Mouse (Mus musculus) kidney, postnatal 0 days (tissue): ENCODE data around the gene Dctpp1. TPM values are rescaled to one million over a fixed set of nuclear protein-coding genes. Genes with fewer than 3 reads are reported as not detected.
A peak's percentile ranks its signal among the peaks of the same experiment; 100 is the strongest.
"Not testable (repeated sequence)": the region's sequence is repeated elsewhere in the genome, so short reads cannot be mapped to it uniquely, and the experiment has no call there.

ENCODE experiments used
- ATAC-seq: fragments of 200-750 bp; cut with Nextera tagmentation; replicated peaks from 2 replicates; pipeline ENCODE4 v1.8.0; 2017; ENCODE audit warnings: low read depth, moderate number of reproducible peaks, moderate TSS enrichment, moderate library complexity; ENCODE audit not compliant: low FRiP score
- DNase-seq: peaks from one replicate; pipeline ENCODE4 v3.0.0-alpha.2; 2016; ENCODE audit warnings: low spot score
- H3K27ac ChIP-seq: fragments of 300-500 bp; sonication (generic); 2 replicates; pipeline ENCODE4 v1.5.1; 2014; ENCODE audit warnings: mild to moderate bottlenecking
- H3K27me3 ChIP-seq: fragments of 300-500 bp; sonication (generic); 2 replicates; pipeline ENCODE4 v1.6.1; 2014; ENCODE audit warnings: low read length, mixed read lengths; ENCODE audit not compliant: insufficient read depth
- H3K36me3 ChIP-seq: fragments of 300-500 bp; sonication (generic); 2 replicates; pipeline ENCODE4 v1.6.1; 2014; ENCODE audit warnings: low read length, mixed read lengths; ENCODE audit not compliant: insufficient read depth
- H3K4me1 ChIP-seq: fragments of 300-500 bp; sonication (generic); replicated peaks from 2 replicates; pipeline ENCODE4 v1.6.1; 2014; ENCODE audit warnings: antibody characterized with exemption, low read length, mixed read lengths; ENCODE audit not compliant: insufficient read depth
- H3K4me2 ChIP-seq: fragments of 300-500 bp; sonication (generic); 2 replicates; pipeline ENCODE4 v1.6.1; 2014; ENCODE audit warnings: mild to moderate bottlenecking, low read length, moderate library complexity, mixed read lengths
- H3K4me3 ChIP-seq: fragments of 300-500 bp; sonication (generic); replicated peaks from 2 replicates; pipeline ENCODE4 v1.5.1; 2014; ENCODE audit warnings: low read depth, low read length
- H3K9ac ChIP-seq: fragments of 300-500 bp; sonication (generic); 2 replicates; pipeline ENCODE4 v1.6.1; 2014; ENCODE audit warnings: low read depth, low read length
- H3K9me3 ChIP-seq: fragments of 300-500 bp; sonication (generic); replicated peaks from 2 replicates; pipeline ENCODE4 v1.6.1; 2016; ENCODE audit warnings: low read length, inconsistent platforms, mixed read lengths
- CTCF ChIP-seq: IDR thresholded peaks from 2 replicates; pipeline ENCODE4 v1.5.1; 2016; ENCODE audit warnings: antibody characterized with exemption, low read depth, mild to moderate bottlenecking, moderate library complexity
- WGBS: fragments of 180-500 bp; shearing (Covaris S2); extraction: QIAGEN DNeasy Blood & Tissue Kit; methylation state at CpG from one replicate; pipeline ENCODE4 v1.1.7; 2014; 5-methylcytosine and 5-hydroxymethylcytosine counted together
- polyA plus RNA-seq: library from polyadenylated mRNA; unstranded; fragments of >200 nt; fragmentation: Nextera tagmentation; extraction: Ambion mirVana; gene quantifications from 2 replicates; pipeline ENCODE4 v1.2.1, GENCODE M21; 2015

Gene Dctpp1
- polyA plus RNA-seq, 1 experiment from 2014 or later: 157 TPM

DNA sequence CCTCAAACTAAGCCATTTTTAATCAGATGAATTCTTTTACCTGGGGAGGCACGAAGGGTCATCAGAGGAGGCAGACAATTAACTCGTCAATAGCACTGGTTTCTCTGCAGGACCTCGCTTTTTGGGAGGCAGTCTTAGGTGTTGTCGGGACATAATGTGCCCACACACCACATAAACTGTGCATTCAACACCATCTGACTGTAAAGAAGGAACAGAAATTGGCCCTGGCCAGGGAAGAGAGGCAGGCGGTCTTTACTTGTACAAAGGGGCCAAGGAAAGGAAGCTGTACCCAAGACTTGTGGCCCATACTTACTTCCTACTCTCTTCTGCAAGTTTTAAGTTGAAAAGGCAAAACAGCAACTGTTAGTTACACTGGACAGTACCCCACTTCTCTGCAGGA, 4.0 kb downstream of the Dctpp1 start:
- Histone ChIP-seq H3K9me3 (no peaks in the 10 kb centered on the region), H3K9ac (no peak overlapping the region), H3K4me1 (peaks cover 13% of the 10 kb centered on the region), H3K27ac (no peak overlapping the region), H3K4me3 (no peak overlapping the region), H3K27me3 (no peaks in the 10 kb centered on the region), H3K4me2 (no peak overlapping the region), H3K36me3 (no peaks in the 10 kb centered on the region)
- WGBS: 88% methylated on average over 5 of the region's 5 CpGs
- TF ChIP-seq CTCF: no peak
- DNase-seq (no peak), ATAC-seq (no peak)

- Histone ChIP-seq H3K4me3 (no peak overlapping the region), H3K4me2 (no peak overlapping the region), H3K9ac (no peak overlapping the region), H3K27ac (no peak overlapping the region), H3K27me3 (no peaks in the 10 kb centered on the region), H3K36me3 (no peaks in the 10 kb centered on the region), H3K9me3 (no peaks in the 10 kb centered on the region), H3K4me1 (peaks cover 13% of the 10 kb centered on the region)
- ATAC-seq (no peak), DNase-seq (no peak)
- TF ChIP-seq CTCF: no peak
- 86% methylated on average over 2 of the region's 2 CpGs for WGBS
These were observed 4.5 kb downstream of the Dctpp1 start for GRCm38 (mm10) chr7:127255965-127256364.

GRCm38 (mm10) chr7:127255008-127255407, 5.5 kb downstream of the Dctpp1 start:
- peak overlapping the region; percentile 69 for H3K9ac ChIP-seq
- peaks cover 12% of the 10 kb centered on the region for H3K4me1 ChIP-seq
- peak overlapping the region; percentile 88 for H3K27ac ChIP-seq
- H3K4me2 ChIP-seq: peak overlapping the region; percentile 92
- peak overlapping the region; percentile 59 for H3K4me3 ChIP-seq
- no peak for DNase-seq
- ATAC-seq: no peak
- 8% methylated on average over 4 of the region's 4 CpGs for WGBS
- H3K9me3 ChIP-seq: no peaks in the 10 kb centered on the region
- TF ChIP-seq CTCF: no peak
- no peaks in the 10 kb centered on the region for H3K27me3 ChIP-seq
- no peaks in the 10 kb centered on the region for H3K36me3 ChIP-seq

- Histone ChIP-seq H3K4me3 (peak overlapping the region; percentile 59), H3K9ac (peak overlapping the region; percentile 69), H3K4me2 (peak overlapping the region; percentile 92), H3K27me3 (no peaks in the 10 kb centered on the region), H3K36me3 (no peaks in the 10 kb centered on the region), H3K9me3 (no peaks in the 10 kb centered on the region), H3K27ac (peak overlapping the region; percentile 88), H3K4me1 (peaks cover 9% of the 10 kb centered on the region; the same call in 1 of the 2 replicates)
- peak; percentile 11; the same call in 1 of the 2 replicates for TF ChIP-seq CTCF
- DNase-seq (peak; percentile 98), ATAC-seq (peak; percentile 95)
- WGBS: under 1% methylated on average over 120 of the region's 136 CpGs
These were observed 6.4 kb downstream of the Dctpp1 start for GRCm38 (mm10) chr7:127253821-127254769.

DNA sequence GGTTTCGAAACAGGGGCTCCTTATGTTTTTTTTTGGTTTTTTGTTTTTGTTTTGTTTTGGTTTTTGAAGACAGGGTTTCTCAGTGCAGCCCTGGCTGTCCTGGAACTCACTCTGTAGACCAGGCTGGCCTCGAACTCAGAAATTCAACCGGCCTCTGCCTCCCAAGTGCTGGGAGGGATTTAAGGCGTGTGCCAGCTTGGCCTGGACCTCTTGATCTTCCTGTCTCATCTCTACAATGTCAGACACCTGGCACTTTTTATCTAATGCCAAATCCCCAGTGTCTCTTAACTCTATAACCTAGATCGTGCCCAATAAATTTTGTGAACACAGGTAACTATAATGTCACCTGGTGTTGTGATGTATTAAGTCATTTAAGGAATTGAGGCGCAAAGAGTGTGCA, 7.2 kb downstream of the Dctpp1 start:
- DNase-seq (no peak), ATAC-seq (no peak)
- H3K36me3 ChIP-seq: no peaks in the 10 kb centered on the region; the same call in 1 of the 2 replicates
- H3K4me2 ChIP-seq: peak overlapping the region; percentile 92
- 82% methylated on average over 6 of the region's 6 CpGs for WGBS
- H3K27me3 ChIP-seq: no peaks in the 10 kb centered on the region
- H3K4me3 ChIP-seq: peak overlapping the region; percentile 59
- no peaks in the 10 kb centered on the region for H3K9me3 ChIP-seq
- H3K9ac ChIP-seq: peak overlapping the region; percentile 69
- peak overlapping the region; percentile 88 for H3K27ac ChIP-seq
- H3K4me1 ChIP-seq: peaks cover 6% of the 10 kb centered on the region; the same call in 1 of the 2 replicates
- TF ChIP-seq CTCF: no peak

GRCm38 (mm10) chr7:127252414-127252813, 8.1 kb downstream of the Dctpp1 start:
- no peaks in the 10 kb centered on the region for H3K9me3 ChIP-seq
- no peak overlapping the region for H3K9ac ChIP-seq
- peak; percentile 73 for TF ChIP-seq CTCF
- ATAC-seq (no peak), DNase-seq (peak; percentile 70)
- peaks cover 6% of the 10 kb centered on the region; the same call in 1 of the 2 replicates for H3K4me1 ChIP-seq
- H3K4me2 ChIP-seq: no peak overlapping the region
- no peaks in the 10 kb centered on the region; the same call in 1 of the 2 replicates for H3K36me3 ChIP-seq
- no peaks in the 10 kb centered on the region for H3K27me3 ChIP-seq
- 87% methylated on average over 2 of the region's 2 CpGs for WGBS
- H3K4me3 ChIP-seq: no peak overlapping the region
- no peak overlapping the region for H3K27ac ChIP-seq

DNA sequence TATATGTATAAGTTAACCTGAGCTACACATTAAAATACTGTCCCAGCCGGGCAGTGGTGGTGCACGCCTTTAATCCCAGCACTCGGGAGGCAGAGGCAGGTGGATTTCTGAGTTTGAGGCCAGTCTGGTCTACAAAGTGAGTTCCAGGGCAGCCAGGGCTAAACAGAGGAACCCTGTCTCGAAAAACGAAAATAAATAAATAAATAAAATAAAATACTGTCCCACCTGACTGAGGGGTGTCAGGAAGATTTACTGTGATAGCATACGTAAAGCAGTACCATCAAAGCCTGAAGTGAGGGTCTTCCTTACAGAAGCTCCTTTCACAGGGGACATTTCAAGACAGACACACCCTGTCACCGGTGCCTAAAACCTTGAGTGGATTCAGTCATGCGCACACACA, 10.0 kb downstream of the Dctpp1 start:
- H3K9me3 ChIP-seq, H3K27ac ChIP-seq, H3K9ac ChIP-seq, ATAC-seq, H3K36me3 ChIP-seq, H3K27me3 ChIP-seq, H3K4me3 ChIP-seq, H3K4me2 ChIP-seq, DNase-seq: not testable (repeated sequence)
- 86% methylated on average over 8 of the region's 8 CpGs for WGBS
- H3K4me1 ChIP-seq: peaks cover 14% of the 10 kb centered on the region
